Mouse (Mus musculus) frontal cortex, postnatal 10 days (tissue): Measurements from ENCODE around the gene Hmx2.

Source experiments
- DNase-seq, 2 experiments: peaks; one replicate each; pipeline ENCODE4 v3.0.0; 2022; ENCODE audit warnings: low spot score in 2 of 2, mixed read lengths in 1 of 2

Hmx2 gene

DNA sequence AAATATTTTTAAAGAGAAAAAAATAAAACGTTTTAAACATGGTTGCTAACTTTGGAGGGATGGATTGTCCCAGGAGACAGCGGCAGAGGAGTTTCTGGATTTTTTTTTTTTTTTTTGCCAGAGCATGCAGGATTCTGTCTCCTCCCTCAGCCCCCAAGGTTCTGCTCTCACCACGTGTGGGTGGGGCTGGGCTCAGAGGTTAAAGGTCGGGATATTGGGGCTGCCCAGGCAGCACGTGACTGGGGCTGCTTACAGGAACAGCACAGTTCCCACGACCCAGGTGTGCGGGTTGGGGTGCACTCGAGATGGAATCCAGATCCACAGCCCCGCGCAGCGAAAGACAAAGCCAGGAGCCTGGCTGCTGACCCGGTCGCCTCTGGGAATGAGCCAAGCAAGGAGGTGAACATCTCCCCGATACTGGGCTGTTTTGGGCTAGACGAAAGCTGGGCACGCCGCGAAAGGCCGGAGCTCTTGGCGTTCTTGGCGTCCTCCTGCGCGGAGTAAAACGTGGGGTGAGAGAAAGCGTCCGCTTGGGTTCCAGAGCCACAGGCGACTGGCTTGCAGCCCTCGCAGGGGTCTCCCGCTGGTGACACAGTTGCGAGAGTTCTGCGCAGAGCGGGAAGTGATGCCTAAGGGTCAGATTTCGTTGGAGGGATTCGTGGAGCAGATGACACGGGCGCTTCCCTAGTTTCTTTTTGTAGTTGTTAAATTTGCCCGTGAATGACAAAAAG, 8.1 kb downstream of the Hmx2 start:
- DNase-seq = no peak

GRCm38 (mm10) chr7:131557751-131558150, 9.2 kb downstream of the Hmx2 start:
- DNase-seq = no peak

DNA sequence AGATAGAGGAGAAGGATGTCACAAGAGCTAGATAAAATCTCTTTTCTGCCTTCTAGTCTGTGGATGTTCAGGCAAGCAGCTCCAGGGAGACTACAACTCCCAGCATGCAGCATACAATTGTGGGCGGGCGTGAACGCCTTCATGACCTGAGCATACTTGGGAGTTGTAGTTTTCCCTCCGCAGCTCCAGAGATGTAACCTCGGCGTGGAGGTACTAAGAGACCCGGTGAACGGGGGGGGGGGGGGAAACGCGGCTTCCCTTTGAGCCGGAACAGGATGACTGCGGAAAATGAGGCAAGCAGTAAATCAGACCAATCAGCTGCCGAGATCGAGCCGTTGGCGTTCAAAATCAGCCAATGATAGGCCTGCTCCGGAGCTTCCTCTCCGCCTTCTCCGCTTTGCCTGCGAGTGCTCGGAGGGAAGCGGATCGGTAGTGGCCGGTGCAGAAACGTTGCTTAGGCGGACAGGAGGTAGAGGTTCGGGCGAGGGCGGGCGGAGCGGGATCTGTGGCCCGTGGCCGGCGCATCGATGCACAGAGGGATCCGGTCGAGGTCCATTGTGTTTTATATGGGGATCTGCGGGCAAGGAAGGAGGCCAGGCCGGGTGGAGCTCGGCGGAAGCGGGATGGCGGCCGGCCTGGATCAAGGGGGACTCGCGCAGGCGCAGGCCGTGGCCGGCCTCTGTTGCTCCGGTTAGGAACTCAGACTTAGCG, 11.6 kb downstream of the Hmx2 start, which contains the start of gene Bub3:
Gene Bub3, plus strand, starts transcription at position 237 of the 711 bp plus-strand sequence.
- DNase-seq = peak; percentile 90 to 91

DNA sequence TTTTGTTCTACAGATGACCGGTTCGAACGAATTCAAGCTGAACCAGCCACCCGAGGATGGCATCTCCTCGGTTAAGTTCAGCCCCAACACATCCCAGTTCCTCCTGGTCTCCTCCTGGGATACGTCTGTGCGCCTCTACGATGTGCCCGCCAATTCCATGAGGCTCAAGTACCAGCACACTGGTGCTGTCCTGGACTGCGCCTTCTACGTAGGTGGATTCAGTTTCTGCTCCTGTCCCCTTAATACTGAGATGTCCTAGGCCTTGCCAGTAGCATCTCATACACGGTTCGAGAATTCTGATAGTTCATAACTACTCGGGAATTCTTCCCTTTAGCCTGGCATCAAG, 12.1 kb downstream of the Hmx2 start:
- no peak for DNase-seq

DNA sequence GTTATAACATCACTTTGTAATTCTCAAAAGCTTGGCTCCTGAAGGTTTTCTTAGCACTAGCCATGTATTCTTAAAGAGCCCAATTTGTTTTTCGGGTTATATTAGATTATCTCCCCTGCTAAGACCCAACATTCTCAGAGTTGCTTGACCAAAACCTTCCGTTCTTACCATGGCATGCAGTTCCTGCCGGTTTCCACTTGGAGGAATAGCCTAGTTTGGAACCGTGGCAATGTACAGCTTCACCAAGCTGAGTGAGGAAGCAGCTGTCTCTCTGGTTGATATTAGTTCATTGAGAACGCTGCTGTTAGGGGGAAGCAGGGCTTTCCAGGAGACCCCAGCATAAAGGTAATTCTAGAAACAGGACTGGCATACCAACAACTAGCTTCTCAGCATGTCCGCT, 26.7 kb downstream of the Hmx2 start:
- no peak for DNase-seq

DNA sequence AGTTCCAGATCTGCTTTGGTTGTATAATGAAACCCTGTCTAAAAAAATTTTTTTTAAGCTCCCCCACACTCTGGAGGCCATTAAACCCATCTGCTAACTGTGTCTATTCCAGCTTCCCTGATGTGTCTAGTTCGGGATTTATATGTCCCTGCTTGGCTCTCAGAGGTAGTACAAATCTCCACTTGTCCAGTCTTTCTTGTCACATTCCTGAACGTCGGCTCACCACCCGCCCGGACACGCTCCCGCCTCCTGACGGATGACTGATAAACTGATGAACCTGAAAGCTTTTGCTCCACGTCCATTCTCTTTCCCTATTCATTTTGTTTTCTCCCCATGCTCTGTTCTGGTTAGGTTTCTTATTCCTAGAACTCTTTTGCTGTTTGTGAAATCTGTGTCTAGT, 33.6 kb downstream of the Hmx2 start:
- DNase-seq = no peak

DNA sequence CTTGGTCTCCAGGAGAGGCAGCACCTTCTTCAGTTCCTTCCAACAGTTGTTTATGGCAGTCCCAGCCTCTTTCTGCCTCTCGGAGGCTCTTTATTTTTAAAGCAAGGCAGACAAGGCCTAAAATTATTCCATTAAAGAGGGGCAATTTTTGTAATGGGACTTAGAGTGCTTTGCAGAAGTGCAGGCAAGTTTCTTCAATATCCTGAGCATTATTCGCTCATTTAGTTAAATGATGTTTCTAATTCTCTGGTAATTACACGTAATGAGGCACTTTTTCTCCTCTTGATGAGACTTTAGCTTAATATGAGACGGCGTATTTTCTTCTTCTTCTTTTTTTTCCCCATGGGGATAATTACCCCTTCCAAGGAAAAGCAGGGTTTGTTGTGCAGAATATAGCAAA, 37.0 kb downstream of the Hmx2 start:
- no peak for DNase-seq

DNA sequence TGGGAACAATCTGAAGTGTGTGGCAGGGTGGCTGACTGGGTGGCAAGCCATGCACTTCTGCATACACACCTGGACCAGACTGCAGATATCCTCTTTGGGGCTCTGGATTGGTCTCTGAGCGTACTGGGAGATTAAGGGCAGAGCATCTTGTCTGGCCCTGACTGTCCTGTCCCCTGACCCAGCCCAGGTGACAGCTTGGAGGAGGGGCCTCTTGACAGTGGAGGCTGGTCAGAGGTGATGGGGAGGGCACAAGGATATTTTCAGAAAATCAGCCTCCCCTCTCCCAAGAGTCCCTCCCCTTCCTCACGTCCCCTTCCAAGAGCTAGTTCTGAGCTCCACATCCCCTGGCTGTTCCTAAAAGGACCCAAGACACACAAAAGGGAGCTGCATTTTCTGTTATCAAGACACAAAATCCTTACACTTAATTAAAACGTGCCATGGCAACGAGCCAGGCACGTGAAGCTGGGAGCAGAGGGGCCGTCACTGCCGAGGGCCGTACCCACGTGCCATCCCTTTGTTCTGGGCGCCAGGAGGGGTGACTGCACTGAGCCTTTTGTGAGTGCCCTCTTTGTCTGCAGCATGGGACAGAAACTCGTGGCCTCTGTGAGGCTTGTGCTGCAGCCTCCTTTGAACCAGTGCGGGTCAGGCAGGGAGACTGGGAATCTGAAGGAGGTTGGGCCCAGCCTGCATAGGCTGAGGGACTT, 49.4 kb downstream of the Hmx2 start:
- no peak for DNase-seq

- DNase-seq = peak in 1 of 2 experiments; percentile 23
Observed at GRCm38 (mm10) chr7:131598483-131598824, 49.9 kb downstream of the Hmx2 start.

DNA sequence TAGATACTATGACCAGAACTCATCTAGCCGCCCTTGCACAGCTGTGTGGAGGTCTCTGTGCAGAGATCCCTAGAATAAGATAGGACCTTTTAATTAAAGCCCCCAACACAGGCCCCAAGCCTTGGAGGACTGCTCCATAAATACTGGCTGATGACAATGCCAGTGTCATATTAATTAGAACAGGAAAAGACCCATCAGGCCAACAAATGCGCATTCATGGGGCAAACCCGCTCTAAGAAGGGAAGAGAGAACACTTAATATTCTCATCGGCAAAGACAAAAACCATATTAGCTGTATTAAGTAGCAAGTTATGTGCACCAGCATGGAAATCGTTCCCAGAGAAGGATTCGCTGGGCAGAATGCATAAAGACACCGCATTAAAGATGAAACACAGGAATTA, 53.5 kb downstream of the Hmx2 start:
- DNase-seq = no peak

DNA sequence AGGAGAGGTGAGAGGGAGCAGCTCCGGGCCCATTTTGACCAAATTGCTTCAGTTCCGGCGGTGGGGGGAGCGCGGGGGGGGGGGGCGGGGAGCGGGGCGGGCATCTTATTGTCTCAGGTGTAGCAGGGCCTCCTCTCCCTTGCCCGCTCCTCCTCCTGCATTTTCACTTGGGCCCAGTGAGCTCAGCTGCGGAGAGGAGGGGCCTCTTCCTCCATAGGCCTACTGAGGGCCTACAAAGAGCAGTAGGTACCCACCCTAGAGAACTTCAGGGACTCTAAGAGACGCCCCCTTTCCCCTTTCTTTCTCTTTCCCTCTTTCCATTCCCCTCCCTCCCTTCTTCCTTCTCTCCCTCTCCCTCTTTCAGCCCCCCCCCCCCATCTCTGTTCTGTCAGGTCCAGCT, 54.6 kb downstream of the Hmx2 start:
- DNase-seq = no peak

GRCm38 (mm10) chr7:131604946-131605345, 56.4 kb downstream of the Hmx2 start:
- no peak for DNase-seq

DNA sequence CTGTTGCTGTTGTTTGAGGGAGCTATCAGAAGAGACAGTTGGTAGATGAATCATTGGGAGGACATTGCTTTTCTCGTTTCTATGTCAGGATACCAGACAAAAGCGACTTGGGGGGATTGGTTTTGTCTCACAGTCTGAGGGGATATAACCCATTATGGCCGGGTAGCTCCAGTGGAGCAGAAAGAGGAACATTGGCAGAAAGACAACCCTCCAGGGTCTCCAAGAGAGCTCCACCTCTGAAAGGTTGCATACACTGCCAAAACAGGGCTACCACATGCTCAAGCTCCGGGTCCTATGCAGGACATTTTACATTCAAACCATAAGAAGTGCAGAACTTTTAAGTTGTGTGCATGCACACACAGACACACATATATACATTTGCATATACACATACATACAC, 56.9 kb downstream of the Hmx2 start:
- no peak for DNase-seq
